Mouse (Mus musculus): ENCODE data around the gene Fbxl15.

GRCm38 (mm10) chr19:46333906-46334305 is 5.9 kb downstream of the Fbxl15 start:
- TF ChIP-seq CTCF (IDR thresholded peaks at IDR 0.05; ENCODE audit: low read depth) (no peak), EP300 (IDR thresholded peaks at IDR 0.05; ENCODE audit: low read depth) (no peak)

Data from heart, postnatal 0 days (tissue).